Mouse (Mus musculus): Measurements from ENCODE around the gene Sesn2. TPM values are rescaled to one million over a fixed set of nuclear protein-coding genes. Genes with fewer than 3 reads are reported as not detected.
"Not testable (repeated sequence)": the region's sequence is repeated elsewhere in the genome, so short reads cannot be mapped to it uniquely, and the experiment has no call there.

Sesn2 gene
- polyA plus RNA-seq, 1 experiment from 2014 or later, result 6.2 TPM

GRCm38 (mm10) chr4:132491057-132491456 is 19.2 kb downstream of the Sesn2 start:
- Histone ChIP-seq H3K4me3 (ENCODE audit: low read depth, low read length) (no peak overlapping the region), H3K9ac (ENCODE audit: low read depth, low read length) (no peak overlapping the region), H3K4me1 (ENCODE audit: control insufficient read depth, insufficient read depth, low read length) (no peaks in the 10 kb centered on the region), H3K27me3 (ENCODE audit: control insufficient read depth, insufficient read depth, low read length) (no peaks in the 10 kb centered on the region), H3K27ac (ENCODE audit: low read depth, low read length) (no peak overlapping the region), H3K4me2 (no peak overlapping the region), H3K36me3 (ENCODE audit: control insufficient read depth, insufficient read depth, low read length) (0 out of 2 replicates have a peak, but pooled peaks cover 2% of the 10 kb centered on the region), H3K9me3 (replicated peaks; ENCODE audit: control insufficient read depth, low read length) (no peaks in the 10 kb centered on the region)
- WGBS (ENCODE audit: insufficient replicate concordance), result 84% methylated on average over 8 of the region's 8 CpGs
- no peak for ATAC-seq (replicated peaks; ENCODE audit: insufficient number of reproducible peaks, low FRiP score, low TSS enrichment)

DNA sequence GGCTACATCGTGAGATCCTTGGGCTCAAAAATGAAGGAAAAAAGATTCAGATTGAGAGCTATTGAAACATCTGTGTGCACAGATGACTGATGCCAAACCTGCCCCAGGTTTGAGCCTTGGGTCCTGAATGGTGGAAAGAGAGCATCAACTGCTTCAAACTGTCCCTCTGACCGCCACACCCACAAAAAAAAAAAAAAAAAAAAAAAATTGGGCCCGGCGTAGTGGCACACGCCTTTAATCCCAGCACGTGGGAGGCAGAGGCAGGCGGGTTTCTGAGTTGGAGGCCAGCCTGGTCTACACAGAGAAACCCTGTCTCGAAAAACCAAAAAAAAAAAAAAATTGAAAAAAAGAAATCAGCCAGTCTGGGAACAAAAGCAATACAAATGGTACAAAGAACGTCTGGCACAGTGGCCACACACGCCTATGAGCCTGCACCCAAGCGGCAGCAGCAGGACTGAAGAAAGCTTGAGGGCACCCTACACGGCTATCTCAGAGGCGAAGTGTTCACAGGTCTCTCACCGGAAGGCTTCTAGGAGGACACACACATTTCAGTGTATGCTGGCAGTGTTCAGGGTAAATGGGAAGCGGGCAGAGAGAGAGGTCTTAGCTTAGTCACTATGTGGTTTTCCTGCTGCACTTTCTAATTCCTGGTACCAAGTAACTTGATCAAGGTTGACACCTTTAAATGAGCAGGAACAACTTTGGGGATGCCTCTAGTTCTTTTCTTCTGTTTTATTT is 19.9 kb downstream of the Sesn2 start:
- no peak overlapping the region for H3K4me3 ChIP-seq (ENCODE audit: low read depth, low read length)
- H3K4me1 ChIP-seq (ENCODE audit: control insufficient read depth, insufficient read depth, low read length), result no peaks in the 10 kb centered on the region
- no peaks in the 10 kb centered on the region for H3K9me3 ChIP-seq (replicated peaks; ENCODE audit: control insufficient read depth, low read length)
- H3K9ac ChIP-seq (ENCODE audit: low read depth, low read length), result no peak overlapping the region
- H3K36me3 ChIP-seq (ENCODE audit: control insufficient read depth, insufficient read depth, low read length), result 0 out of 2 replicates have a peak, but pooled peaks cover 2% of the 10 kb centered on the region
- ATAC-seq (replicated peaks; ENCODE audit: insufficient number of reproducible peaks, low FRiP score, low TSS enrichment), result no peak
- no peak overlapping the region for H3K4me2 ChIP-seq
- no peak overlapping the region for H3K27ac ChIP-seq (ENCODE audit: low read depth, low read length)
- WGBS (ENCODE audit: insufficient replicate concordance), result 82% methylated on average over 15 of the region's 15 CpGs
- no peaks in the 10 kb centered on the region for H3K27me3 ChIP-seq (ENCODE audit: control insufficient read depth, insufficient read depth, low read length)

DNA sequence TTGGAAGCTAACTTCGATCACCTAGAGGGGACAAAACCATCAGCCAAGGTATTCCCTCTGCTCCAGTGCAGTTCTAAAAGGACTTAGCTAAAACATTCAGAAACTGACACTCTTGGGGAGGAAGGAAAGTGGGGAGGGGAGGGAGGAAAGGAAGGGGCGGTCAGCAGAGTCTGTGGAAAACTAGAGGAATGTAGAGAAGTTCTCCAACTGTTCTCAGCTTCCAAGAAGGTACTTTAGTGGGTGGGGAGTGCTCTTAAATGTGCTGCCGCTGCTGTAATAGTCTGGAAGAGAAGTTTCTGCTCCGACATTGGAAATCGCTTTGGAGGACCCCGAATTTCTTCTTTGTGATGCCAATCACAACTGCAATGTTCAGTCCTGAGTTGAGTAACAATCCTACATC is 21.3 kb downstream of the Sesn2 start:
- no peak overlapping the region for H3K27ac ChIP-seq (ENCODE audit: low read depth, low read length)
- H3K27me3 ChIP-seq (ENCODE audit: control insufficient read depth, insufficient read depth, low read length), result no peaks in the 10 kb centered on the region
- H3K4me3 ChIP-seq (ENCODE audit: low read depth, low read length), result no peak overlapping the region
- H3K4me2 ChIP-seq, result no peak overlapping the region
- ATAC-seq (replicated peaks; ENCODE audit: insufficient number of reproducible peaks, low FRiP score, low TSS enrichment), result no peak
- WGBS (ENCODE audit: insufficient replicate concordance), result 73% methylated on average over 6 of the region's 6 CpGs
- H3K4me1 ChIP-seq (ENCODE audit: control insufficient read depth, insufficient read depth, low read length), result no peaks in the 10 kb centered on the region
- no peak overlapping the region for H3K9ac ChIP-seq (ENCODE audit: low read depth, low read length)
- H3K36me3 ChIP-seq (ENCODE audit: control insufficient read depth, insufficient read depth, low read length), result no peaks in the 10 kb centered on the region
- H3K9me3 ChIP-seq (replicated peaks; ENCODE audit: control insufficient read depth, low read length), result no peaks in the 10 kb centered on the region

DNA sequence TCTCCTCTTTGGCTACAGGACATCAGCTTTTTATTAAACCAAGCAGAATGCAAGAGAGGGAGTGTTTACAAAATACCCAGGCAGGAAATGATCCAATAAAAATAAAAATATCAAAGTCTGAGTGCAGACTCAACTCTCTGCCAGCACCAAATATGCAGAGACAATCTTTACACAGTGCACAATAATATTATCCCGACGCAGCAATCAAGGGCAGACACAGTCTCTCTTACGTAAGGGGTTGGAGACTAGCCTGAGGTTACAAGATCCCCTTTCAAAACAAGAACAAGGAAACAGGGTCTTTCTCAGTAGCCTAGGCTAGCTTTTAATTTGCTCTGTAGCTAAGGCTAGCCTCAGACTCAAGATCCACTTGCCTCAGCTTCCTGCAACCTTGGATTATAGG is 21.8 kb downstream of the Sesn2 start:
- no peaks in the 10 kb centered on the region for H3K4me1 ChIP-seq (ENCODE audit: control insufficient read depth, insufficient read depth, low read length)
- H3K4me3 ChIP-seq (ENCODE audit: low read depth, low read length), result no peak overlapping the region
- H3K9me3 ChIP-seq (replicated peaks; ENCODE audit: control insufficient read depth, low read length), result no peaks in the 10 kb centered on the region
- no peaks in the 10 kb centered on the region for H3K36me3 ChIP-seq (ENCODE audit: control insufficient read depth, insufficient read depth, low read length)
- H3K27ac ChIP-seq (ENCODE audit: low read depth, low read length), result no peak overlapping the region
- WGBS (ENCODE audit: insufficient replicate concordance), result 84% methylated on average over 3 of the region's 3 CpGs
- H3K9ac ChIP-seq (ENCODE audit: low read depth, low read length), result no peak overlapping the region
- no peak for ATAC-seq (replicated peaks; ENCODE audit: insufficient number of reproducible peaks, low FRiP score, low TSS enrichment)
- H3K4me2 ChIP-seq, result no peak overlapping the region
- H3K27me3 ChIP-seq (ENCODE audit: control insufficient read depth, insufficient read depth, low read length), result no peaks in the 10 kb centered on the region

DNA sequence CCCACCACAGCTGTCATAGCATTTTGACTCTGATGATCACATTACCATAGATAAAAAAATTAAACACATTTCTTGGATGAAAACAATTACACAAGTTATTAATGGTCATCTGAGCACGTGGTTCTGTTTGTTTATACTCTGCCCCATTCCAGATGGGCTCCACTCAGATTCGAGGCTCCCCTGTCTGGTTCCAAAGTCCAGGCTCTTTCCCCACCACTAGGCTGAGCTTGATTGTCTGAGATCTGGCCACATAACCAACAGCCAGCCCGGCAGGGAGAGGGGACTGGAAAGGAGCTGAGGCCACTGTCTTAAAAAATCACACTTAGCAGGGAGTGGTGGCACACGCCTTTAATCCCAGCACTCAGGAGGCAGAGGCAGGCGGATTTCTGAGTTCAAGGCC is 25.5 kb downstream of the Sesn2 start:
- 66% methylated on average over 5 of the region's 5 CpGs for WGBS (ENCODE audit: insufficient replicate concordance)

GRCm38 (mm10) chr4:132484231-132484630 is 26.1 kb downstream of the Sesn2 start:
- 80% methylated on average over 4 of the region's 4 CpGs for WGBS (ENCODE audit: insufficient replicate concordance)
- Histone ChIP-seq H3K9me3 (replicated peaks; ENCODE audit: control insufficient read depth, low read length) (no peaks in the 10 kb centered on the region), H3K9ac (ENCODE audit: low read depth, low read length) (no peak overlapping the region)

More for the DNA sequence above, 25.5 kb downstream of the Sesn2 start:
- Histone ChIP-seq H3K4me3 (ENCODE audit: low read depth, low read length) (no peak overlapping the region), H3K27ac (ENCODE audit: low read depth, low read length) (no peak overlapping the region), H3K4me1 (ENCODE audit: control insufficient read depth, insufficient read depth, low read length) (no peaks in the 10 kb centered on the region), H3K27me3 (ENCODE audit: control insufficient read depth, insufficient read depth, low read length) (no peaks in the 10 kb centered on the region), H3K36me3 (ENCODE audit: control insufficient read depth, insufficient read depth, low read length) (no peaks in the 10 kb centered on the region), H3K9me3 (replicated peaks; ENCODE audit: control insufficient read depth, low read length) (no peaks in the 10 kb centered on the region), H3K9ac (ENCODE audit: low read depth, low read length) (no peak overlapping the region), H3K4me2 (no peak overlapping the region)
- ATAC-seq (replicated peaks; ENCODE audit: insufficient number of reproducible peaks, low FRiP score, low TSS enrichment), result no peak

DNA sequence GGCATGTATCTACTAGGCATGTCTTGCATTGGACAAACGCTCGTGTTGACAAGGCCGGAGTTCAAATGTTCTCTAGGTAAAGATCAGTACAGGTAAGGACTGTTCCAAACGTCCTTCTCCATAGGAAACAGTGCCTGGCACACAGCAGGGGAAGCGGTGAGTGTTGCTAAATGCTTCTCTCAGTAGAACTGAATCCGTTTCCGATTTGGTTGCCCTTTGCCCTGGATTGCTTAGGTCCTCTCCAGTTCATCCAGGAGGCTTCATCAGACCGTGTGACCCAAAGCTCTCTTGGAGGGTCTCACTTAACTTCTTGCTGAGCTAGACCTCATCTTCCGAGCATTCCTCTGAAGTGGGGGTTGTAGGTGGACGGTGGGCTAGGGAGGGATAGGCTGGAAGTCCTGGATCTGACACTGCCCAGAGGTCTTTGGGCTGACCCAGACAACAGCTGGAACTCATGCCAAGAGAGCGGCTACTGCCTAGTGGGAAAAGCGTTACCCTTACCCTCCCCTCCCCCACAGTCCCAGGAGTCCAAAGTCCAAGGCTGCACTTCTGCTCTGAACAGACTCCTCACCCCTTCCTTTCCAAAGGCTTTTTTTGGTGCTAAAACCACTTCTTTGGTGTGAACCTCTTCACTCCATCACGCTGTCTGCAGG is 27.2 kb downstream of the Sesn2 start:
- H3K9ac ChIP-seq (ENCODE audit: low read depth, low read length), result no peak overlapping the region
- no peak overlapping the region for H3K4me2 ChIP-seq
- H3K4me3 ChIP-seq (ENCODE audit: low read depth, low read length), result no peak overlapping the region
- no peaks in the 10 kb centered on the region for H3K36me3 ChIP-seq (ENCODE audit: control insufficient read depth, insufficient read depth, low read length)
- no peak overlapping the region for H3K27ac ChIP-seq (ENCODE audit: low read depth, low read length)
- no peaks in the 10 kb centered on the region for H3K9me3 ChIP-seq (replicated peaks; ENCODE audit: control insufficient read depth, low read length)
- H3K4me1 ChIP-seq (ENCODE audit: control insufficient read depth, insufficient read depth, low read length), result no peaks in the 10 kb centered on the region
- no peak for ATAC-seq (replicated peaks; ENCODE audit: insufficient number of reproducible peaks, low FRiP score, low TSS enrichment)
- H3K27me3 ChIP-seq (ENCODE audit: control insufficient read depth, insufficient read depth, low read length), result no peaks in the 10 kb centered on the region
- 67% methylated on average over 13 of the region's 13 CpGs for WGBS (ENCODE audit: insufficient replicate concordance)

More at GRCm38 (mm10) chr4:132484231-132484630, 26.1 kb downstream of the Sesn2 start:
- Histone ChIP-seq H3K4me1 (ENCODE audit: control insufficient read depth, insufficient read depth, low read length) (no peaks in the 10 kb centered on the region), H3K27ac (ENCODE audit: low read depth, low read length) (no peak overlapping the region), H3K4me2 (no peak overlapping the region), H3K36me3 (ENCODE audit: control insufficient read depth, insufficient read depth, low read length) (no peaks in the 10 kb centered on the region), H3K4me3 (ENCODE audit: low read depth, low read length) (no peak overlapping the region), H3K27me3 (ENCODE audit: control insufficient read depth, insufficient read depth, low read length) (no peaks in the 10 kb centered on the region)
- no peak for ATAC-seq (replicated peaks; ENCODE audit: insufficient number of reproducible peaks, low FRiP score, low TSS enrichment)

- H3K36me3 ChIP-seq (ENCODE audit: control insufficient read depth, insufficient read depth, low read length); H3K9ac ChIP-seq (ENCODE audit: low read depth, low read length); H3K4me3 ChIP-seq (ENCODE audit: low read depth, low read length); H3K4me1 ChIP-seq (ENCODE audit: control insufficient read depth, insufficient read depth, low read length); ATAC-seq (replicated peaks; ENCODE audit: insufficient number of reproducible peaks, low FRiP score, low TSS enrichment); H3K4me2 ChIP-seq; H3K27ac ChIP-seq (ENCODE audit: low read depth, low read length); H3K9me3 ChIP-seq (replicated peaks; ENCODE audit: control insufficient read depth, low read length); H3K27me3 ChIP-seq (ENCODE audit: control insufficient read depth, insufficient read depth, low read length): not testable (repeated sequence)
- 64% methylated on average over 3 of the region's 3 CpGs for WGBS (ENCODE audit: insufficient replicate concordance)
Measured at GRCm38 (mm10) chr4:132482104-132482503, 28.2 kb downstream of the Sesn2 start.

DNA sequence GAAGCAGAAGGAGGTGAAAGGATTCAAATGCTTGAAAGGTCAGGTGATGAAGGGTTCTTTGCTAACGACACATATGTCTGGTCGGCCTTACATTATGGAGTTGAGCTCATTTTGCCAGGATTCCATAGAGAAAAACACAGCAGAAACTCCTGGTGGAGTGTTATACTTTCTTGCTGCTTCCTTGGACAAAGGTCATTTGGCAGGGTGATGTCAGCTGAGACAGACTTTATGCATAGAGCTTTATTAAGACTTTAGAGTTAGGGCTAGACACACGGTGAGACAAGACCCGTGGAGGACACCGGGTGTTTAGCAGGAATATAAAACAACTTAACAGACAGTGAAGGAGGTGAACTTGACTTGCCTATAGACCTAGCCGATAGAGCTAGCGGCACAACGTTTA is 32.5 kb downstream of the Sesn2 start:
- no peaks in the 10 kb centered on the region for H3K36me3 ChIP-seq (ENCODE audit: control insufficient read depth, insufficient read depth, low read length)
- H3K27me3 ChIP-seq (ENCODE audit: control insufficient read depth, insufficient read depth, low read length), result no peaks in the 10 kb centered on the region
- no peaks in the 10 kb centered on the region for H3K9me3 ChIP-seq (replicated peaks; ENCODE audit: control insufficient read depth, low read length)
- H3K27ac ChIP-seq (ENCODE audit: low read depth, low read length), result no peak overlapping the region
- no peaks in the 10 kb centered on the region for H3K4me1 ChIP-seq (ENCODE audit: control insufficient read depth, insufficient read depth, low read length)
- H3K4me3 ChIP-seq (ENCODE audit: low read depth, low read length), result no peak overlapping the region
- no peak overlapping the region for H3K9ac ChIP-seq (ENCODE audit: low read depth, low read length)
- ATAC-seq (replicated peaks; ENCODE audit: insufficient number of reproducible peaks, low FRiP score, low TSS enrichment), result no peak
- H3K4me2 ChIP-seq, result no peak overlapping the region
- WGBS (ENCODE audit: insufficient replicate concordance), result 88% methylated on average over 8 of the region's 8 CpGs
